Mouse (Mus musculus) left cerebral cortex, adult 11 months (tissue): ENCODE data around the gene Stn1.

ENCODE experiments used
- DNase-seq: peaks from one replicate; pipeline ENCODE4 v3.0.0; 2022; ENCODE audit warnings: low spot score

The Stn1 gene

DNA sequence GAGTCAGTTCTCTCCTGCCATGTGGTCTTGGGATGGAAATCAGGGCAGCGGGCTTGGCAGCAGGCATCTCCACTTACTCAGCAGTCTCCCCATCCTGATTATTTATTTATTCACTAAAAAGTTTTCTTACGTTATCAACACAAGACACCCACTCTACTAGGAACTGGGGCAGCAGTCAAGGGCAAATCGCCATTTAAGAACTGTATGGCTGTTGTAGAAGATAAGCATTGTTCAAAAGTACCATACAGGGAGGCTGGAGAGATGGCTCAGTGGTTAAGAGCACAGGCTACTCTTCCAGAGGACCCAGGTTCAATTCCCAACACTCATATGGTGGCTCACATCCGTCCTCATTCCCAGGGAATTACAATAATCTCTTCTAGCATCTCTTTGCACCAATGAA is 65.5 kb downstream of the Stn1 start:
- DNase-seq = no peak

- DNase-seq = no peak
These were observed 68.6 kb downstream of the Stn1 start for GRCm38 (mm10) chr19:47468750-47469149.

DNA sequence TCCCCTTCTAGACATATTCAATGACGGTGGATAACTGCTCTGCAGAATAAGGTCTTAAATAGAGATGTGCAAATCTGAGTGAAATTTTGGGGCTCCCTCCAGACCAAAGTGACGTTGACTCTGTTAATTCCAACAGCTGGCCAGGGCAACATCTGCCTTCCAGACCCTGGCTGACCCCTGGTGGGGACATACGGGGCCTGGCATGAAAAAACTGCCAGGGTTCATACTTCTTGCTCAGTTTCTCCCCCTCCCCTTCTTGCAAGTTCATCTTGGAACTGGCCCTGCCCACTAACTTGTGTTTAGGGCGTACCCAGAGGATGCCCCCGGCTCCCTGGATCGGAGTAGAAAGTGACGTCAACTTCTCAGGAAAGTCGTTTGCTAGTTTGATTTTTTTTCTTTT is 70.5 kb downstream of the Stn1 start:
- no peak for DNase-seq

DNA sequence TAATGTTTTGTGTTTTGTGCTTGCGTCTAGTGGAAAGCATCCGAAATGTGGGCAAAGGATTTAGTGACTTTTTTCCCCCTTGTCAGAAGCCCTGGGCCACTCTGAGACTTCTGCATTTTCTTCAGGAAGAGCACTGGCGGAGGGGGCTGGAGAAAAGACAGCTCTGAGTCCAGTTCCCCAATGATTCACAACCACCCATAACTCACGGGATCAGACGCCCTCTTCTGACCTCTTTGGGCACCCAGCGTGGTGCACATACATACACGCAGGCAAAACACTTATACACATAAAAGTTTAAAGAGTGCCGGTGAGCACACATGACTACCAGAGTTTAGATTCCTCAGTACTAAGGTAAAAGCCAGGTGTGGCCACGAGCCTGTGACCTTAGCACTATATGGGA is 71.8 kb downstream of the Stn1 start:
- DNase-seq = no peak

GRCm38 (mm10) chr19:47464304-47465241 is 72.7 kb downstream of the Stn1 start, which contains the start of gene Sh3pxd2a:
TSS of gene Sh3pxd2a (minus strand) at chr19:47464401.
- DNase-seq = no peak

DNA sequence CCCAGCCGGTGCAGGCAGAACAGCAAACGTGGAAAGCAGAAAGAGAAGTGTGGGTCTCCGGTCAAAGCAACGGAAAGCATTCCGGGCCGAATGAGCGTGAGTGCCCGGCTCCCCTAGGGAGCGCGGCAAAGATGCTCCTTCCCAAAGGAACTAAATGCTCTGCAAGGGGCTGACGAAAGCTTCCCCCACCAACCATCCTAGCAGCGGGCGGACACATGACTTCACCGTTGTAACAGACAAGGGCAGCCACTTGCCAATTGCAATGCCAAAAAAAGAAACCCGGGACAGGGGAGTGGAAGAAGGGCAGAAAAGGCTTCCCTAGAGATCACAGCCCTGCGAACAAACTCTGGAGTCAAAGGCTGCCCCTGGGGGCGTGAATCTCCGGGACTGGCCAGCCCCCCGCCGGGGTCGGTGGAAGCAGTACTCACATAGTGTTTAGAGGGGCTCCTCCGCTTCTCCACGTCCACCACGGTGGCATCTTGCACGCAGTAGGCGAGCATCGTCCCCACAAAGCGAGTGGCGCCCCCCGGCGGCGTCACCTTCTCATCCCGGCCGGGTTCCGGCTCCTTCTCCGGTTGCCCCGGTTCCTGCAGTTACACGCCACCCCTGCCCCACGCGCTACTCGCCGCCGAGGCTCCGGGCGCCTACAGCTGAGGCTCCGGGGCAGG is 73.5 kb downstream of the Stn1 start:
- no peak for DNase-seq

DNA sequence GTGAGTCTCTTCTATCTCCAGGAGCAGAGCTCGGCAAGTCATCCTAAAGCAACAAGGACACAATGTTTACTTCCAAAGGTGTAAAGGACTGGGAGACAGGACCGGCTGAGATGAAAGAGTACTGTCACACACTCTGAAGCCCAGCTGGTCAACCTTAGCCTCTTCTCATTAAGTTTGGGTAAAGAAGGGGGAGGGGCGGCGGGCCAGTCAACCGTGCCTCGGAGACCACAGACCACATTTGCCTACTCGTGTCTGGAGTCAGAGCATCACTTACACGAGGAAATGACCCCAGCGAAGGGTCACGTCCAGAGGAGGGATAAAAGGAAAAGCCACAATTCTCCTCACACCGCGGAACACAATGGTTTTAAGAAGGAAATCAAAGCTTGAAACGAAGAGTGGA is 74.1 kb downstream of the Stn1 start:
- DNase-seq = no peak

GRCm38 (mm10) chr19:47462725-47463124 is 74.6 kb downstream of the Stn1 start:
- no peak for DNase-seq

DNA sequence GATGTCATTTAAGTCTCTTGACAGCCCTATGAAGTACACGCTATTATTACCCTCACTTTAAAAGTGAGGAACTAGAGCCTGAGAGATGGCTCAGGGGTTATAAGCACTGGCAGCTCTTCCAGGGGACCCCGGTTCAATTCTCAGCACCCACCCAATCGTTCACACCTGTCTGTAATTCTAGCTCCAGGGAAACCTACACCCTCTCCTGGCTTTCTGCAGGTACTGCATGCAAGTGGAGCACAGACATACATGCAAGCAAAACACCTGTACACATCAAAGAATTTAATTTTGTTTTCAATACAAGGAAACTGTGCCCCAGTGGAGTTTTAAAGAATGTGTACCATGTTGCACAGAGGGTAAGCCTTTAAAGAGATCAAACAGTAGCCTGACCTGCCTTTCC is 75.5 kb downstream of the Stn1 start:
- DNase-seq = no peak

- DNase-seq = no peak
These were observed 75.9 kb downstream of the Stn1 start for GRCm38 (mm10) chr19:47461386-47461785.

- no peak for DNase-seq
These were observed 77.0 kb downstream of the Stn1 start for GRCm38 (mm10) chr19:47460120-47460960.

DNA sequence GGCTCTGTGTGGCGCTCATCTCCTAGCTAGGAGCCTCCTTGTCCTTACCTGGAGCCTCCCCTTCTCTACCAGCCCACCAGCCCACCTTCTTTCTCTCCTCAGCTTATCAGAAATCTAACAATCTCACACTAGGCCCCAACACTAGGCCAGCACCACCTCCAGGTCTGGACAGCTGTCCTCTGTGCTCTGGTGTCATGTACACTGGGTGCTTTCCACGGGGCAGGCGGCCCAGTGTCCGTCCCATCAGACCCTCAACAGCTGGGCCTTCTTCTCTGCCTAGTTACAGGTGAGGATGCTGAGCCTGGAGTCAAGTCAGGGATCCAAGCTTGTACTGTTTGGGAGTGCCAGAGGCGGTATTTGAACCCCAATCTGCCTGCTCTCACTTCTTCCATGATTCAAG is 78.1 kb downstream of the Stn1 start:
- DNase-seq = no peak

DNA sequence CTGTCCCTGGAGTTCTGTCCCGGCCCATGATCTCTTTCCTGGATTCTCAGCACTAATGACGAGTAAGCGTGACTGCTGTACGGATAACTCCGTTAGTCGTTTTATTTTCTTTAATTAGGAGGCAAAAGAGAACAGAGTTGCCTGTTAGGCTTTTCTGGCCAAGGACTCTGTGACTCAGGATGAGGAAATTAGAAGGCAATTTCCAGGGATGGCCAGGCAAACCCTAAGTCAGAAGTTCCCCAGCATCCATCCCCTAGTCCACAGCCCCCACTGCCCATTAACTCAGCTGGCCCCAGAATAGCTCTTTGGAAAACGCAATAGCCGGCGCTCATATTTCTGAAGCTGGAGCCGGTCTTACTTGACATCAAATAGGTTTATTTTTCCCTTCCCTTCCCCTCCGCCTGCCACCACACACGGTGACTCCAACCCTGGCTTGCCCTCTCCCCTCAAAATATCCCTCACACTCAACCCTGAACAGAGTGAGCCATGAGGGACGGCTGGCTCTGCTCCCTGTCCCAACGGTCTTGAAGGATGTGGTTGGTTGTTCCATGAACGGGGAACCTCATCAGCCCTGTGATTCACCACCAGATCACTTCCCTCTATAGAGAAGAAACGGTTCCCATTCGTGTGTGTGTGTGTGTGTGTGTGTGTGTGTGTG is 78.7 kb downstream of the Stn1 start:
- no peak for DNase-seq

- no peak for DNase-seq
These were observed 79.4 kb downstream of the Stn1 start for GRCm38 (mm10) chr19:47457711-47458503.

DNA sequence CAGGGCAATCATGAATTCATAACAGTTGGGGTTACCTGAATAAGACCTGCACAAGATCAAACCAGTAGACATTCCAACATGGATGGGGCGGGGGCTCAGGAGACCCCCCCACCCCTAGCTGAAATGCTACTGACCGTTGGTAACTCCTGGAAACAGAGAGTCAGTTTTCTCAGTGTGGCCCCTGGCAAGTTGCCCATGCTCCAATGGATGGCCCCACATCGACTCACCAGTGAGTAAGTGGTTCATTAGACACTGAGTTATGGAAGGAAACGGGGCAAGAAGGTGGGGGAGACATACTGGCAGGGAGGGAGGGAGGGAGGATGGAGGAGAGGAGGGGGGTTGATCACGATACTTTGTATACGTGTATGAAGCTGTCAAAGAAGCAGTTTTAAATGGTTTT is 81.3 kb downstream of the Stn1 start:
- no peak for DNase-seq

- no peak for DNase-seq
These were observed 82.1 kb downstream of the Stn1 start for GRCm38 (mm10) chr19:47455001-47455755.

- no peak for DNase-seq
These were observed 82.9 kb downstream of the Stn1 start for GRCm38 (mm10) chr19:47454167-47455000.

DNA sequence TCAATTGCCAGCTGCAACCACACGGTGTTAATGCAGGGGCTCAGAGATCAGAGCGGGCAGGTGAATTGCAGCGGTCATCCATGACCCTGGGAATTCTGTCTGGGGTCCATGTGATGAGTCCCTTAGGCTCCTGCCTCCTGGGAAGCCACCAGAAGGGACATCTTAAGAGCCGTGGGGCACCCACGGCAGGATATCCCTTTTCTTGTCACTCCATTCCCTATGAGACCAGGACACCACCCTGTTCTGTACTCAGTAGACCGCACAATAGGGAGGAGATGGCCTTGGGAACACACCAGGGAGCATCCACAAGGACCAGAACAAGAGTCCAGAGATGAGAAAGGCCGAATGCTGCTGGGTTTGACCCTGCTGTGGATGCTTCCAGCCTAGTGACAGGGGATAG is 84.0 kb downstream of the Stn1 start:
- no peak for DNase-seq

GRCm38 (mm10) chr19:47452682-47453081 is 84.6 kb downstream of the Stn1 start:
- no peak for DNase-seq
